Mouse (Mus musculus): ENCODE results near the gene Zswim3.

DNA sequence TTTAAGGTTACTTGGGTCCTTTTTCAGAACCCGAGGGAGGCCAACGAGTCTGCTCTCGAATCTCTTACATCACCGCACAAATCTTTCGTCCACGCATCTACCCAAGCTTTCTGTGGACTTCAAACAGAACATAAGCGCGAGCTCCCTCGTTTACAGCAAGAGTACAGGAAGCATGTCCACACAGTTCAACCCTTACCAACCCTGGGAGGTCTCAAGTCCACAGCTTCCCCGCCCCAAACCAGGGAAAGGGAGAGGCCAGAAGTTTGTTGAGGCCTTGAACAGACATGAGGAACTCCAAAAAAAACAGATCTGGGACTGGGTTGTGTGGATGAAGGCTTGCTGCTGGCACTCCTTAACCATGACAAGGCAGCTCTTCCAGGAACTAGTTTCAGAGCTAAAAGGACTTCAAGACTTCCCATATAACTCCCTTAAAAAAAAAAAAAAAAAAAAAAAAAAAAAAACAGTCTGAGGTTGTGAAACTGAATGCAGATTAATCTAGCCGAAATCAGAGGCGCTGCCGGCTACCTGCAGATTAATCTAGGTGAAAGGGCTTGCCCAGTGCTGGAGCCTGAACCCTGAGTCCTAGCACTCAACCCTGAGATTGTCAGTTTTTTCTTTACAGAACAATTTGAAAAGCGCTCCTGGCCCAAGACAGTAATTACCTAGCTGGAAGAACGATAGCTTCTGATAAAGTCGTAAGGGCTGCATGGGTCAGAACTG is 1.5 kb upstream of the Zswim3 start:
- no peak for TF ChIP-seq CTCF (IDR thresholded peaks at IDR 0.05; ENCODE audit: control insufficient read depth, insufficient read depth, insufficient replicate concordance, low read depth, low read length)
- TF ChIP-seq POLR2A (IDR thresholded peaks at IDR 0.05; ENCODE audit: control insufficient read depth, low read depth, low read length): no peak
